17 mouse cellular contexts compared by ENCODE assay signal in the genomic region with DNA sequence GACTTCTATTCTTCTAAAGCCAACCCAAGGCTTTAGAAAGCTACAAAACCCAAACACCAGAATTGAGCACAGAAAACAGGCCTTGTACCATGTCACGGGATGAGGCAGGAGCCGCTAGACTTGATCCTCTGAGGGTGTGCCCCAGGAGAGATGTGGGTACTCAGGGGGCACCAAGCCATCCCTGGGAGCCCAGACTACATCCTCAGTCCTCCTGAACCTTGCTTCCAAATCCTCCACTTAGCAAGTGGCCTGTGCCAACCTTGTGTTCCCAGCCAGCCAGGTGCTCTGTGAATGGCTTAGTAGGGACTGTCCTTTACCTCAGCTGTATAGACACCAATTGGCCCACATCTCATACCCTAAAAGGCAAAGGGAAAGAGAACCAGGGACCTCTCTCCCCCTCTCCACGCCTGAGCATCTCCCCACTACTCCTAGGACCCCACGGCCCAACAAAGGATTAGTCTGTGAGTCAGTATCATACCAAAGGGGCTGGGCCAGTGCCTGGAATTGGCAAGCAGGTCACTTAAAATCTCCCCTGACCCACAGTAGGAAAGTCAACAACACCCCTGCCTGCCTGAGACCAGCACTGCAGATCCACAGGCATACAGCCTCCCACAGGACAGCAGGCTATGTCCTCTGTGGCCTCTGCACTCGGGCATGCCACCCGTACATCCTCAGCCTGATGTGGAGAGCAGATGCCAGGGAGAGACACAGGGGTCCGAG. TPM values are rescaled to one million over a fixed set of nuclear protein-coding genes. Genes with fewer than 3 reads are reported as not detected.
"Had no signal": no experiment of that assay in that cellular context is flagged by ENCODE, and none has a peak within 500 bp of the region (broad histone marks: within the 10 kb centered on the region; RNA-seq: fewer than 3 reads in every experiment).

No protein-coding gene starts in this region.

- DNase-seq: kidney, adult 8-10 months; kidney, postnatal 36 days; layer of hippocampus, adult 9-11 months; layer of hippocampus, postnatal 36 days; liver, embryonic 13.5 days; liver, postnatal 0 days; lung, postnatal 14 days; midbrain, embryonic 14.5 days; right cerebral cortex, postnatal 14 days; thymus, postnatal 4 days had no signal

- H3K9me3 ChIP-seq: limb, embryonic 15.5 days; liver, embryonic 13.5 days; lung, embryonic 15.5 days; neural tube, embryonic 12.5 days had no signal

- H3K4me2 ChIP-seq: limb, embryonic 15.5 days; liver, embryonic 13.5 days; lung, embryonic 15.5 days; neural tube, embryonic 12.5 days had no signal

- H3K4me3 ChIP-seq: limb, embryonic 15.5 days; liver, embryonic 13.5 days; lung, embryonic 15.5 days; megakaryocyte, embryonic 14.5 days; neural tube, embryonic 12.5 days had no signal

- H3K9ac ChIP-seq: limb, embryonic 15.5 days; liver, embryonic 13.5 days; liver, postnatal 0 days; lung, embryonic 15.5 days; neural tube, embryonic 12.5 days had no signal

- H3K4me1 ChIP-seq: liver, embryonic 13.5 days had no signal

- H3K36me3 ChIP-seq: limb, embryonic 15.5 days; liver, embryonic 13.5 days; lung, embryonic 15.5 days; neural tube, embryonic 12.5 days had no signal

- ATAC-seq: liver, postnatal 0 days had no signal

- H3K27ac ChIP-seq: kidney, postnatal 0 days; limb, embryonic 15.5 days; liver, embryonic 13.5 days; lung, embryonic 15.5 days; macrophage; neural tube, embryonic 12.5 days; stomach, postnatal 0 days had no signal

RNA-seq across cellular contexts. Expression of a gene that starts 14.2 kb away (rescaled TPM):
- polyA plus RNA-seq: liver, embryonic 13.5 days; liver, postnatal 0 days; macrophage had no signal
